In genomic region chr16:58349354-58349753, GRCm38 (mm10) we compare ENCODE assay signal across 11 mouse cellular contexts. TPM values are rescaled to one million over a fixed set of nuclear protein-coding genes. Genes with fewer than 3 reads are reported as not detected.
DNase-seq lines count a peak whose midpoint lies in the region; ATAC-seq lines count a peak whose summit lies in the region.
"Had no signal": no experiment of that assay in that cellular context is flagged by ENCODE, and none has a peak within 500 bp of the region (broad histone marks: within the 10 kb centered on the region; RNA-seq: fewer than 3 reads in every experiment).

No protein-coding gene starts in this region.

- H3K9me3 ChIP-seq in limb, embryonic 10.5 days (replicated peaks): no peaks in the 10 kb centered on the region

- H3K27me3 ChIP-seq in limb, embryonic 10.5 days (ENCODE audit: low read depth, poor library complexity, severe bottlenecking): no peaks in the 10 kb centered on the region

- no peak overlapping the region for H3K27ac ChIP-seq in limb, embryonic 10.5 days

- H3K4me3 ChIP-seq in limb, embryonic 10.5 days: no peak overlapping the region

- peaks cover 16% of the 10 kb centered on the region for H3K4me1 ChIP-seq in limb, embryonic 10.5 days

- DNase-seq in frontal cortex, postnatal 25 days (ENCODE audit: low spot score in 2 of 2): no peak
- DNase-seq in brain, adult 2 months (ENCODE audit: low read depth, low spot score): peak; percentile 16
- peak; percentile 48 for DNase-seq in fibroblast of lung, adult 2 months (ENCODE audit: low read depth)
- peak; percentile 36 for DNase-seq in limb, embryonic 10.5 days (ENCODE audit: low spot score)
- no peak for DNase-seq in ovary, postnatal 10 days (ENCODE audit: low spot score)
- DNase-seq in cerebellum, adult 9-11 months: no peak
- no peak for DNase-seq in layer of hippocampus, postnatal 25 days (ENCODE audit: extremely low spot score in 1 of 2, low spot score in 1 of 2)
- DNase-seq: adrenal gland, postnatal 36 days; kidney, adult 8-10 months; lung, adult 18-20 months had no signal

- ATAC-seq in frontal cortex, adult (ENCODE audit: low TSS enrichment): peak; percentile 34; the same call in 1 of the 2 replicates

- no peaks in the 10 kb centered on the region for H3K36me3 ChIP-seq in limb, embryonic 10.5 days

- 36% methylated on average over 5 of the region's 5 CpGs for WGBS in limb, embryonic 10.5 days

RNA-seq across cellular contexts. Expression of gene Dcbld2, which starts 58.9 kb away (rescaled TPM):
- polyA plus RNA-seq in limb, embryonic 10.5 days (2016; fragmentation: Nextera tagmentation; extraction: Ambion mirVana): 7.0 and 7.3 TPM in 2 replicates
- total RNA-seq in layer of hippocampus, postnatal 25 days (2021): 10 to 100 TPM; 12.6 to 12.9 TPM

Comparison
In these comparisons a context has a peak if more than half of its experiments do, and no peak if none do; other contexts are left out.
1. DNase-seq: peak in brain, adult 2 months (single experiment), fibroblast of lung, adult 2 months (single experiment) and limb, embryonic 10.5 days (single experiment); none in frontal cortex, postnatal 25 days (0 of 2), ovary, postnatal 10 days (single experiment), cerebellum, adult 9-11 months (single experiment) and layer of hippocampus, postnatal 25 days (0 of 2).